ENCODE assay signal across 7 mouse cellular contexts in the genomic region with DNA sequence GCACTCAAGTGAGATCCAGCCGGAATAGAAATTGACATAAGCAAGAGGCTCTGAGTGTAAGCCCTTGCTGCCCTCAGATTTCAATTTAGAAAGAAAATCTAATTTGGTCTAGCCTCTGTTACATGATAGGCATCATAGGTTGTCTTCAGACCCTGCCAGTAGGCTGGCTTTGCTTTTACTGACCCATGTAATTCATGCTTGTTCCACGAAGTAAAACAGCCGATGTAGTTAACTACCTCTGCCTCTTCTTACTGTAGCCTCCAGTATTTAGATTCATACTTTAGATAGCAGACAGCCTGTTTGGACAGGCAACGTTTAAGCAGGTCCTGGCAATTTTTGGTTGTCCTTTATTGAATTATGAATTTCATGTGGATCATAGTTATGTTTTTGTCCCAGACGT. TPM values are rescaled to one million over a fixed set of nuclear protein-coding genes. Genes with fewer than 3 reads are reported as not detected.
DNase-seq lines count a peak whose midpoint lies in the region; ATAC-seq and TF ChIP-seq lines count a peak whose summit lies in the region.

No protein-coding gene starts in this region.

- ATAC-seq in megakaryocyte, adult 5-6 weeks (ENCODE audit: poor library complexity, severe bottlenecking): no peak
- ATAC-seq in forebrain, embryonic 14.5 days: no peak
- ATAC-seq in liver, embryonic 13.5 days (ENCODE audit: low read depth): no peak
- no peak for ATAC-seq in stomach, postnatal 0 days (ENCODE audit: low FRiP score, low TSS enrichment)

- H3K4me1 ChIP-seq in megakaryocyte, embryonic 14.5 days: peaks cover 77% of the 10 kb centered on the region
- H3K4me1 ChIP-seq in forebrain, embryonic 14.5 days (ENCODE audit: control insufficient read depth, insufficient read depth, low read length): peaks cover 14% of the 10 kb centered on the region; the same call in 1 of the 2 replicates
- H3K4me1 ChIP-seq in liver, embryonic 13.5 days (replicated peaks): peaks cover 55% of the 10 kb centered on the region
- peaks cover 7% of the 10 kb centered on the region; the same call in 1 of the 2 replicates for H3K4me1 ChIP-seq in stomach, postnatal 0 days (replicated peaks; ENCODE audit: control insufficient read depth, insufficient read depth)

- peak overlapping the region; percentile 74 for H3K4me2 ChIP-seq in forebrain, embryonic 14.5 days (ENCODE audit: low read length)
- H3K4me2 ChIP-seq in liver, embryonic 13.5 days: peak overlapping the region; percentile 94
- H3K4me2 ChIP-seq in stomach, postnatal 0 days (replicated peaks; ENCODE audit: low read depth): peak overlapping the region; percentile 84

- DNase-seq in forebrain, embryonic 14.5 days (ENCODE audit: low spot score): no peak
- DNase-seq in liver, embryonic 13.5 days: no peak
- DNase-seq in stomach, postnatal 0 days (ENCODE audit: low spot score): no peak
- DNase-seq in cerebellum, postnatal 4 days (ENCODE audit: low spot score in 2 of 2): no peak
- no peak for DNase-seq in gastrocnemius, postnatal 4 days (ENCODE audit: low spot score in 2 of 2)

- peak overlapping the region; percentile 99 for H3K4me3 ChIP-seq in megakaryocyte, embryonic 14.5 days (replicated peaks)
- peak overlapping the region; percentile 80 for H3K4me3 ChIP-seq in forebrain, embryonic 14.5 days (ENCODE audit: low read depth, low read length)
- H3K4me3 ChIP-seq in liver, embryonic 13.5 days (replicated peaks): peak overlapping the region; percentile 72
- H3K4me3 ChIP-seq in stomach, postnatal 0 days (ENCODE audit: low read depth, low read length): peak overlapping the region; percentile 79

- H3K9ac ChIP-seq in forebrain, embryonic 14.5 days (ENCODE audit: low read length): peak overlapping the region; percentile 92; the same call in 1 of the 2 replicates
- peak overlapping the region; percentile 79 for H3K9ac ChIP-seq in liver, embryonic 13.5 days
- peak overlapping the region; percentile 89 for H3K9ac ChIP-seq in stomach, postnatal 0 days (ENCODE audit: low read length)

- peaks cover 8% of the 10 kb centered on the region for H3K9me3 ChIP-seq in megakaryocyte, embryonic 14.5 days
- no peaks in the 10 kb centered on the region for H3K9me3 ChIP-seq in forebrain, embryonic 14.5 days (replicated peaks; ENCODE audit: control insufficient read depth, low read length)
- H3K9me3 ChIP-seq in liver, embryonic 13.5 days (replicated peaks): no peaks in the 10 kb centered on the region; the same call in 1 of the 2 replicates
- H3K9me3 ChIP-seq in stomach, postnatal 0 days (ENCODE audit: control insufficient read depth, low read length): no peaks in the 10 kb centered on the region

- 68% methylated on average over 5 of the region's 5 CpGs for WGBS in forebrain, embryonic 14.5 days
- 44% methylated on average over 5 of the region's 5 CpGs for WGBS in liver, embryonic 13.5 days (ENCODE audit: insufficient replicate concordance)
- 28% methylated on average over 5 of the region's 5 CpGs for WGBS in stomach, postnatal 0 days

- no peak overlapping the region for H3K27ac ChIP-seq in forebrain, embryonic 14.5 days (ENCODE audit: low read depth, low read length)
- no peak overlapping the region for H3K27ac ChIP-seq in liver, embryonic 13.5 days
- peak overlapping the region; percentile 88 for H3K27ac ChIP-seq in stomach, postnatal 0 days (replicated peaks)

- TF ChIP-seq EP300 in stomach, postnatal 0 days (optimal IDR thresholded peaks at IDR 0.05): no peak

- no peaks in the 10 kb centered on the region for H3K27me3 ChIP-seq in megakaryocyte, embryonic 14.5 days (replicated peaks)
- H3K27me3 ChIP-seq in forebrain, embryonic 14.5 days (replicated peaks; ENCODE audit: control insufficient read depth, insufficient read depth, low read length): no peaks in the 10 kb centered on the region
- peaks cover 17% of the 10 kb centered on the region; the same call in 1 of the 2 replicates for H3K27me3 ChIP-seq in liver, embryonic 13.5 days
- no peaks in the 10 kb centered on the region for H3K27me3 ChIP-seq in stomach, postnatal 0 days (ENCODE audit: control insufficient read depth, insufficient read depth, low read length)

- H3K36me3 ChIP-seq in megakaryocyte, embryonic 14.5 days (replicated peaks; ENCODE audit: low read length): peaks cover 54% of the 10 kb centered on the region
- H3K36me3 ChIP-seq in forebrain, embryonic 14.5 days (ENCODE audit: control insufficient read depth, insufficient read depth, low read length): no peaks in the 10 kb centered on the region
- no peaks in the 10 kb centered on the region for H3K36me3 ChIP-seq in liver, embryonic 13.5 days
- H3K36me3 ChIP-seq in stomach, postnatal 0 days (ENCODE audit: control insufficient read depth, insufficient read depth, low read length): no peaks in the 10 kb centered on the region

- TF ChIP-seq CTCF in stomach, postnatal 0 days (IDR thresholded peaks at IDR 0.05; ENCODE audit: low read depth): no peak

RNA-seq across cellular contexts. Expression of gene Ano6, which starts 1.2 kb away (rescaled TPM):
- polyA plus RNA-seq in megakaryocyte, embryonic 14.5 days (2012; ENCODE audit: insufficient read depth, low replicate concordance): 2.4 and 10.3 TPM in 2 replicates
- 32.6 and 39.0 TPM in 2 replicates for total RNA-seq in megakaryocyte, adult 5-6 weeks (2015)
- total RNA-seq in megakaryocyte, adult 5-6 weeks (2017): 46.7 and 47.2 TPM in 2 replicates
- polyA plus RNA-seq in forebrain, embryonic 14.5 days (2014; fragmentation: Nextera tagmentation; extraction: Ambion mirVana): 14.6 and 20.1 TPM in 2 replicates
- 7.8 and 10.6 TPM in 2 replicates for polyA plus RNA-seq in liver, embryonic 13.5 days (2015; fragmentation: Nextera tagmentation; extraction: Ambion mirVana)
- polyA plus RNA-seq in stomach, postnatal 0 days (2015; fragmentation: Nextera tagmentation; extraction: Ambion mirVana): 16.2 and 16.5 TPM in 2 replicates
- 10 to 100 TPM; 87.9 to 88.7 TPM for total RNA-seq in gastrocnemius, postnatal 4 days (2021)
